Mouse (Mus musculus): Measurements from ENCODE around the gene A630010A05Rik.
"Not testable (repeated sequence)": the region's sequence is repeated elsewhere in the genome, so short reads cannot be mapped to it uniquely, and the experiment has no call there.

A630010A05Rik gene

GRCm38 (mm10) chr16:14562017-14562416, at the start of gene A630010A05Rik:
TSS of gene A630010A05Rik (plus strand) at chr16:14562317.
- no peak for DNase-seq (ENCODE audit: low read depth, low spot score)

DNA sequence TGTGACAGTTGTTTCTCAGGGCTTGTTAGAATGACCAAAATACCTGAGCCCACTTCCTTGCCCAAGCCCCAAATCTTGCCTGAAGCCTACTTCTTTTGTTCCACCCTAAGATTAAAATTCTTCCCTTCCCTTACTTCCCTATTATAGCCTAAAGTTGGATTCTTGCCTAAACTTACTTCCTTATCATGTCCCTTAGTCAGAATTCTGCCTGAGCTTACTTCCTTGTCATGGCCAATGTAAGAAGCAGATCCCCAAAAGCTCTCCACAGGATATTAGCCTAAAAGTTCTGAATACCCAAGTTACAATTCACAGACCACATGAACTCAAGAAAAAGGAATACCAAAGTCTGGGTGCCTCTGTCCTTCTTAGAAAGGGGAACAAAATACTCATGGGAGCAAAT, 26.4 kb upstream of the A630010A05Rik start:
- no peak for DNase-seq (ENCODE audit: low read depth, low spot score)

DNA sequence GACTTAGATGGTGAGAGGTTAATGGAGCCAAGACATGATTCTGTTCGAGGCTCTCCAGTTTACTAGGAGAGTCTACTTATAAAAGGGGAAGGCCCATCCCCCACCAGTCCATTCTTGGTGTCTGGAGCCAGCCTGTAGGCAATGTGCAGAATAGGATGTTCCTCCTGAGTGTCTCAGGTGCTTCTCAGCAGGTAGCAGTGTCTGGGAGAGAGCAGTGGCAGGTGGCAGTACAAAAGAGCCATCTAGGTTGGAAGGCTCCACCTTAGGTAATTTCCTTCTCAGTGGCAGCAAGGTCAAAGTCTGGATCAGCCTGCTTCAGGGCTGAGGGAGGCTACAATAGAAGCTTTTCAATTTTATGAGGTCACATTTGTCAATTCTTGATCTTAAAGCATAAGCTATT, 4.9 kb upstream of the A630010A05Rik start:
- not testable (repeated sequence) for DNase-seq (ENCODE audit: low read depth, low spot score)

Measured in CD4-positive, CD25-positive, alpha-beta regulatory T cell, adult 2 months (primary cell).